Mouse (Mus musculus) stomach, embryonic 16.5 days (tissue): ENCODE data around the gene Kat8. TPM values are rescaled to one million over a fixed set of nuclear protein-coding genes. Genes with fewer than 3 reads are reported as not detected.

Experiments used
- ATAC-seq: fragments of 200-750 bp; cut with Nextera tagmentation; 2 replicates; pipeline ENCODE4 v1.8.0; 2017; ENCODE audit warnings: moderate number of reproducible peaks, moderate TSS enrichment; ENCODE audit not compliant: insufficient read depth, low FRiP score
- H3K27ac ChIP-seq: fragments of 300-500 bp; sonication (generic); 2 replicates; pipeline ENCODE4 v1.5.1; 2014; ENCODE audit warnings: low read length
- H3K27me3 ChIP-seq: fragments of 300-500 bp; sonication (generic); 2 replicates; pipeline ENCODE4 v1.6.1; 2014; ENCODE audit warnings: low read length, control low read depth, mixed read lengths; ENCODE audit not compliant: control insufficient read depth, insufficient read depth
- H3K36me3 ChIP-seq: fragments of 300-500 bp; sonication (generic); 2 replicates; pipeline ENCODE4 v1.6.1; 2014; ENCODE audit warnings: low read length; ENCODE audit not compliant: control insufficient read depth, insufficient read depth
- H3K4me1 ChIP-seq: fragments of 300-500 bp; sonication (generic); 2 replicates; pipeline ENCODE4 v1.6.1; 2014; ENCODE audit warnings: low read length, control low read depth, mixed read lengths; ENCODE audit not compliant: control insufficient read depth, insufficient read depth
- H3K4me2 ChIP-seq: fragments of 300-500 bp; sonication (generic); 2 replicates; pipeline ENCODE4 v1.6.1; 2014; ENCODE audit warnings: low read depth, low read length, mixed read lengths
- H3K4me3 ChIP-seq: fragments of 300-500 bp; sonication (generic); replicated peaks from 2 replicates; pipeline ENCODE4 v1.5.1; 2014; ENCODE audit warnings: mild to moderate bottlenecking, low read length
- H3K9ac ChIP-seq: fragments of 300-500 bp; sonication (generic); 2 replicates; pipeline ENCODE4 v1.6.1; 2014; ENCODE audit warnings: low read length
- H3K9me3 ChIP-seq: fragments of 300-500 bp; sonication (generic); replicated peaks from 2 replicates; pipeline ENCODE4 v1.6.1; 2016; ENCODE audit warnings: low read length, control low read depth; ENCODE audit not compliant: control insufficient read depth
- WGBS: fragments of 180-500 bp; shearing (Covaris S2); extraction: QIAGEN DNeasy Blood & Tissue Kit; methylation state at CpG from one replicate; pipeline ENCODE4 v1.1.7; 2014; 5-methylcytosine and 5-hydroxymethylcytosine counted together
- polyA plus RNA-seq: library from polyadenylated mRNA; unstranded; fragments of >200 nt; fragmentation: Nextera tagmentation; extraction: Ambion mirVana; gene quantifications from 2 replicates; pipeline ENCODE4 v1.2.1, GENCODE M21; 2015

Kat8 gene
- polyA plus RNA-seq, 1 experiment from 2014 or later, result 29.2 TPM

DNA sequence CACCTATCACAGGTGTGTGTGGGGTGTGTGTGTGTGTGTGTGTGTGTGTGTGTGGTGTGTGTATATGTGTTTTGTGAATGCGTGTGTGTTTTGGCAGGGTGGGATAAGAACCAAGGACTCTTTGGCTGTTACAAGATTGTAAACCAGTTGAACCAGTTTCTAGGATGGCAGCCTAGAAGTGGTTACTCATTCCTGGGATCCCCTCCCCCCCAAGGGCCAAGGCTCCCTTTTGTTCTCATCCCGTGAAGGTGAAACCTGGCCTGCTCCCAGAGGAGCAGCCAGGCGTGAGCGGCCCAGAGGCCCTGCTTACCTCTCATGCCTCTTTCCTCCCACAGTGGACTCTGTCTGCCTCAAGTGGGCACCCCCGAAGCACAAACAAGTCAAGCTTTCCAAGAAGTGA is 12.9 kb downstream of the Kat8 start:
- peak overlapping the region; percentile 58; the same call in 1 of the 2 replicates for H3K9ac ChIP-seq
- no peaks in the 10 kb centered on the region for H3K27me3 ChIP-seq
- H3K4me1 ChIP-seq, result peaks cover 5% of the 10 kb centered on the region
- H3K27ac ChIP-seq, result peak overlapping the region; percentile 95
- WGBS, result 51% methylated on average over 5 of the region's 5 CpGs
- peak; percentile 85 for ATAC-seq
- H3K9me3 ChIP-seq, result no peaks in the 10 kb centered on the region
- peak overlapping the region; percentile 43; the same call in 1 of the 2 replicates for H3K4me2 ChIP-seq
- peaks cover 6% of the 10 kb centered on the region for H3K36me3 ChIP-seq
- no peak overlapping the region for H3K4me3 ChIP-seq

DNA sequence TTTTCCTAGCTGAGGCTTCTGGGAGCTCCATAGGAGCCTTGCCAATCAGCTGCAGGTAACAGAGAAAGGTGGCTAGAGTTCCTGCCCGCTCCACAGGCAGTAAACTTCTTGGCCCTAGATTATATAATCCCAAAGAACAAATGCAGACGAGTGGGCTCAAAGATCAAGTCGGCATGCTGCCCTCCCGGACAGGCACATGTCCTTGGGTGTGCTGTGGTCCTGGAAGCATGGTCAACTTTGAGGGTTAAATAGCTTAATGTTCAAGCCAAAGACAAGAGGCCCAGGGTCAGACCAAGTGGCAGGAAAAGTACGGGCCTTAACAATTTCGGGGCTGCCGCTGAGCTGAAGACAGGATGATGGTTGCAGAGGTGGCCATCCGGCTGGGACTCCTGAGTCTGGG is 13.8 kb downstream of the Kat8 start:
- H3K4me1 ChIP-seq, result peaks cover 6% of the 10 kb centered on the region
- no peaks in the 10 kb centered on the region for H3K27me3 ChIP-seq
- WGBS, result 71% methylated on average over 8 of the region's 8 CpGs
- H3K27ac ChIP-seq, result peak overlapping the region; percentile 95
- ATAC-seq, result no peak
- peaks cover 6% of the 10 kb centered on the region for H3K36me3 ChIP-seq
- H3K9ac ChIP-seq, result peak overlapping the region; percentile 58
- H3K4me2 ChIP-seq, result peak overlapping the region; percentile 43; the same call in 1 of the 2 replicates
- no peak overlapping the region for H3K4me3 ChIP-seq
- no peaks in the 10 kb centered on the region for H3K9me3 ChIP-seq

DNA sequence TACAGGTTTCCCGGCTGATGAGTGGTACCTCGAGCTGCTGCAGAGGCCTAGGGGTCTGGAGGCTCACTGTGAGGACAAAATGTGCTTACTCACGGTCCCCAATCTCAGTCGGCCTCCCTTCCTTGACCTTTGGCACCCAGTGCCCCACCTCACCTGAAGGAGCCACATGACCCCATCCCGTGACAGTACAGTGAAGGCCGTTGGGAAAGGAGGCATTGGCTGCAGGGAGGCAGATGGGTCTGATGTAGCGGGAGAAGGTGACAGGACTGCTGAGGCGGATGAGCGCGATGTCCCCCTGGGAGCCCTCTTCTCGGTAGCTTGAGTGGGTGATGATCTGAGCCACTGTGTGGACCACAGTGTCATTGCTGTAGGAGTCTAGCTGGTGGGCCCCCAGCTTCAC is 14.5 kb downstream of the Kat8 start:
- no peak for ATAC-seq
- no peaks in the 10 kb centered on the region for H3K9me3 ChIP-seq
- H3K27ac ChIP-seq, result peak overlapping the region; percentile 95
- H3K4me1 ChIP-seq, result peaks cover 14% of the 10 kb centered on the region
- H3K9ac ChIP-seq, result peak overlapping the region; percentile 58
- H3K4me3 ChIP-seq, result peak overlapping the region; percentile 59; the same call in 1 of the 2 replicates
- no peaks in the 10 kb centered on the region for H3K27me3 ChIP-seq
- peak overlapping the region; percentile 43; the same call in 1 of the 2 replicates for H3K4me2 ChIP-seq
- 78% methylated on average over 11 of the region's 11 CpGs for WGBS
- H3K36me3 ChIP-seq, result peaks cover 6% of the 10 kb centered on the region

- 83% methylated on average over 11 of the region's 11 CpGs for WGBS
- Histone ChIP-seq H3K4me2 (peak overlapping the region; percentile 43), H3K4me1 (peaks cover 12% of the 10 kb centered on the region), H3K9me3 (no peaks in the 10 kb centered on the region), H3K27ac (peak overlapping the region; percentile 56), H3K4me3 (peak overlapping the region; percentile 59), H3K9ac (peak overlapping the region; percentile 75; the same call in 1 of the 2 replicates), H3K27me3 (no peaks in the 10 kb centered on the region), H3K36me3 (peaks cover 6% of the 10 kb centered on the region)
- no peak for ATAC-seq
Observed at GRCm38 (mm10) chr7:127927726-127928125, 15.4 kb downstream of the Kat8 start.

DNA sequence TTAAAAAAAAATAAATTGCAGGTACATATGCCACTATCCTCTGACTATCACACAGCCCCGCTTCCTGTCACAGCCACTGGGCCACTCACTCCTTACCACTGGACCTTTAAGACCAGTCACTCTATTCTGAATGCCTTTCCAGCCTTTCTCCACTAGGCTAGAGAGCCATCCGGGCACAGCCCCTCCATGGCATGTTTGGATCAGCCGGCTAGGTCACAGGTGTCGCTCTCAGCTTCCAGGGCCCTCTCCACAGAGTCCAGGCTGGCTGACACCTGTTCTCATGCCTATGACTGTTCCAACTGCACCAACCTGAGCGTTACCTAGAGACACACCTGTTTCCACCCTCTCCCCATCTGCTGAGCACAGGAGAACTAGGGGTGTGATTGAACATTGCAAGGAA is 16.3 kb downstream of the Kat8 start:
- no peak for ATAC-seq
- Histone ChIP-seq H3K4me3 (peak overlapping the region; percentile 59), H3K27ac (peak overlapping the region; percentile 89), H3K9me3 (no peaks in the 10 kb centered on the region), H3K4me2 (peak overlapping the region; percentile 43), H3K4me1 (peaks cover 21% of the 10 kb centered on the region), H3K36me3 (peaks cover 6% of the 10 kb centered on the region), H3K9ac (peak overlapping the region; percentile 75), H3K27me3 (no peaks in the 10 kb centered on the region)
- 37% methylated on average over 5 of the region's 5 CpGs for WGBS

GRCm38 (mm10) chr7:127929923-127930322 is 17.6 kb downstream of the Kat8 start, which contains the start of gene Prss8:
Prss8 (minus strand) TSS chr7:127930104.
- Histone ChIP-seq H3K9me3 (no peaks in the 10 kb centered on the region), H3K36me3 (peaks cover 6% of the 10 kb centered on the region), H3K27me3 (no peaks in the 10 kb centered on the region), H3K4me2 (peak within 1 kb of the TSS; percentile 43), H3K27ac (peak within 1 kb of the TSS; percentile 89), H3K4me3 (peak within 1 kb of the TSS; percentile 59), H3K9ac (peak within 1 kb of the TSS; percentile 75), H3K4me1 (peaks cover 29% of the 10 kb centered on the region)
- ATAC-seq, result peak; percentile 45; the same call in 1 of the 2 replicates
- 19% methylated on average over 6 of the region's 6 CpGs for WGBS

GRCm38 (mm10) chr7:127930636-127931035 is 18.3 kb downstream of the Kat8 start:
- Histone ChIP-seq H3K9me3 (no peaks in the 10 kb centered on the region), H3K4me1 (peaks cover 29% of the 10 kb centered on the region), H3K27me3 (no peaks in the 10 kb centered on the region), H3K27ac (peak overlapping the region; percentile 89), H3K36me3 (peaks cover 6% of the 10 kb centered on the region), H3K4me2 (peak overlapping the region; percentile 43), H3K4me3 (peak overlapping the region; percentile 59; the same call in 1 of the 2 replicates), H3K9ac (0 out of 2 replicates have a peak overlapping the region, but pooled peaks have one; percentile 24)
- no peak for ATAC-seq
- 64% methylated on average over 5 of the region's 5 CpGs for WGBS

GRCm38 (mm10) chr7:127931351-127932135 is 19.2 kb downstream of the Kat8 start:
- Histone ChIP-seq H3K4me3 (no peak overlapping the region), H3K27me3 (no peaks in the 10 kb centered on the region), H3K36me3 (peaks cover under 1% of the 10 kb centered on the region; the same call in 1 of the 2 replicates), H3K9me3 (no peaks in the 10 kb centered on the region), H3K4me2 (peak overlapping the region; percentile 33), H3K27ac (peak overlapping the region; percentile 89), H3K4me1 (peaks cover 33% of the 10 kb centered on the region), H3K9ac (peak overlapping the region; percentile 41)
- 20% methylated on average over 13 of the region's 13 CpGs for WGBS
- ATAC-seq, result peak; percentile 16
